Mouse (Mus musculus) ZHBTc4 (cell line): ENCODE measurements around the gene Rai14.

Experiments used
- DNase-seq: peaks from one replicate; pipeline ENCODE4 v3.0.0-alpha.2; 2011; ENCODE audit warnings: low read depth, low spot score

Gene Rai14

DNA sequence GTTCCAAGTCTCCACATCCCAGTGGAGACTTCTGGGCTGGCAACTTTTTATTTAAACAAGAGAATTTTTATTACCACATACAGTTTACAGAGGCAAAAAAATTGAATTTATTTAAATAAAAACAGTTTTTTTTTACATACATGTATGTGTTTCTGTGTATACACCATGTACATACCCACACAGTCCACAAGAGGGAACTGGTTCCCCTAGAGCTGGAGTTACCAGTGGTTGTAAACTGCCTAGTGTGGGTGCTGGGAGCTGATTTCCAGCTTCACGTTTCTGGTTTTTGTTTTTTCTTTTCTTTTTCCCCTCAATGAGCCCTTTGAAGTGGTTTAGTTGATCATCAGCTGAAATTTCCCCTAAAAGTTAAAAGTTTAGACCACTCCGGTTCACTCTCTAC, 96.1 kb downstream of the Rai14 start:
- DNase-seq: no peak

GRCm38 (mm10) chr15:10616001-10616400, 98.4 kb downstream of the Rai14 start:
- no peak for DNase-seq

- DNase-seq: no peak
These were observed 103.4 kb downstream of the Rai14 start for GRCm38 (mm10) chr15:10611040-10611439.

- DNase-seq: no peak
These were observed 105.3 kb downstream of the Rai14 start for GRCm38 (mm10) chr15:10609107-10609506.

DNA sequence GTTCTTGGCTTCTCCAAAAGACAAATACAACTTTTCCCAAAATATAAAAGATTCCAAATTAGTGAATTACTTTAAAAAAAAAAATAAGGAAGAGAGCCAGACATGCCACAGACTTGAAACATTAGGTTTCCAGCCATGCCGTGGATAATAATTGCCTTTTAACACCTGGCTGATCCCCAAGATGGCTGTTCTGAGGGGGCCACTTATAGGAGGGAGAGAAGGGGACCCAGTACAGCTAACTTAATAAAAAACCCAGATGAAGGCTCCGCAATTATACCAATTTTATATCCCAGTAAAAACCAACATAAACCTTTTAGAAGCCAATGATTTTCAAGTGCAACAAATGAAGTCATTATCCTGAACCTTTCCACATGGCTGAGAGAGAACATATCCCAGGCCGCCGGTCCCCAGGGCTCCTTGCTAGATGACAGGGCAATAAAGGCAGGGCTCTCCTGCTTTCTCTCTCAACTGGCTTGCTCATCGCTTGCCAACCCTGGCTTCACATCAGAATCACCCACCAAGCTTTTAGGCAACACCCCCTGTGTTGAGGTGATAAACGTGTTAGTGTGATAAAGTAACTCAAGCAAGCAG, 105.8 kb downstream of the Rai14 start:
- no peak for DNase-seq

DNA sequence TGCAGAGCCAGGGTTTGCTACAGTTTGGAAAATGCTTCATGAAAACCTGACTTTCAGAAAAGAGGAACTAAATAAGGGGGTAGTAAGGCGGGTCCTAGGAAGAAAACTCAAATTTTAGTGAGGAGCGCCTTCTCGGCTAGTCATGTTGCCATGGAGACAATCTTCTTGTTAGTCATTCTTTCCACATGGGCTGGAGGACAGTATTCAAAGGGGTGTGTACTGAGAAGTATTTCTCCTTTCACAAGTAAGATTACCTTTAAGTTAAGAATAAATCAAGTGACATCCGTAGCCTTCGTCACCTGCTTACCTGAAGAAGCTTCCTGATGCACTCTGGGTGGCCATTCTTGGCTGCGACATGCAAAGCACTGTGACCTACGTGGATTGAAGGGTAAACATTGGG, 115.0 kb downstream of the Rai14 start:
- DNase-seq: no peak

- peak; percentile 83 for DNase-seq
These were observed 115.9 kb downstream of the Rai14 start for GRCm38 (mm10) chr15:10598259-10599225.

DNA sequence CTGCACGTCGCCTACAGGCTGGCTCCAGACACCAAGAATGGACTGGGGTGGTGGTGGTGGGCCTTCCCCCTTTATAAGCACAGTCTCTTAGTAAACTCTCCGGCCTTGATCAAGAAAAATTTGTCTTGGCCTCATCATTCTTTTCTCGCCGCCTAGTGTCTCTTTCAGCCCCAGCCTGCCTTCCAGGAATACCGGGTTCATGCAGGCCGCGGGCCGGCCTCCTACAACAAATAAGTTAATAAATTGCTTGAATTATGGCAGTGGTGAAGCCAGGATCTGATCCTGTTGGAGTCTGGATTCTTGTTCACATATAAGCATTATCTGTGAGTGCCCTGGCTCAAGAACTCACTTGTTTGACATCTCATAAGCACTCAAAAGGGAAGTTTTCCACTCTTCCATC, 117.6 kb downstream of the Rai14 start:
- no peak for DNase-seq

- DNase-seq: no peak
These were observed 119.0 kb downstream of the Rai14 start for GRCm38 (mm10) chr15:10595408-10595807.

DNA sequence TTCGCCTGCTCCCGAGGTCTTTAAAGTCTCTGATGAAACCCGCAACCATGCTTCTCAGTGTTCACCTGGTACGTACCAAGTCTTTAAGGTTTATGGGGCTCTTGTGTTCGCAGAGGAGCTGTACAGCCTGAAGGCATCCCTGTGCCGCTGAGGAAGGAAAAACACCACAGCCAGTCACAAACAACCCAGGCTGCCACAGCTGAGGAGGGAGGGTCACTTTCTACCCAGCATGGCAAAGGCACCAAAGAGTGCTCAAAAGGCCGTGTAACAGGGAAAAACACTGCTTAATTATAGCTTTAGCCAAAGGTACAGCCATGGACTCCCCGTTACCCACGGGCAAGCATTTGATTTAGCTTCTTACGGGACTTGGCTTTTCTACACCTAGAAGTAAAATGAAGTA, 119.5 kb downstream of the Rai14 start:
- DNase-seq: no peak

GRCm38 (mm10) chr15:10593094-10593493, 121.3 kb downstream of the Rai14 start:
- no peak for DNase-seq

DNA sequence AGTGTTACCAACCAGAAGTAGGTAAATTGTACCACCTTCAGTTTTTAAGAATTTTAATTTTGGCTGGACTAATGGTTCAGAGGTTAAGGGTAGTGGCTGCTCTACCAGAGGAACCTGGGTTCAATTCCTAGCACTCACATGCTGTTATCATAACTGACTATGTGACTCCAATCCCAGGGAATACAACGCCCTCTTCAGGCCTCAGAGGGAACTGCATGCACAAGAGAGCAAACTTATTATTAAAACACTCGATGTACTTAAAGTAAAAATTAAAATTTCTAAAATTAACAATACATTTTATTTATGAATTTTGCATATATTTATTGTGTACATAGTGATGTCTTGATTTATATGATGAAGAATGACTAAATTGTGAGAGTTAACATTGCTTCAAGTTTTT, 127.9 kb downstream of the Rai14 start:
- no peak for DNase-seq

DNA sequence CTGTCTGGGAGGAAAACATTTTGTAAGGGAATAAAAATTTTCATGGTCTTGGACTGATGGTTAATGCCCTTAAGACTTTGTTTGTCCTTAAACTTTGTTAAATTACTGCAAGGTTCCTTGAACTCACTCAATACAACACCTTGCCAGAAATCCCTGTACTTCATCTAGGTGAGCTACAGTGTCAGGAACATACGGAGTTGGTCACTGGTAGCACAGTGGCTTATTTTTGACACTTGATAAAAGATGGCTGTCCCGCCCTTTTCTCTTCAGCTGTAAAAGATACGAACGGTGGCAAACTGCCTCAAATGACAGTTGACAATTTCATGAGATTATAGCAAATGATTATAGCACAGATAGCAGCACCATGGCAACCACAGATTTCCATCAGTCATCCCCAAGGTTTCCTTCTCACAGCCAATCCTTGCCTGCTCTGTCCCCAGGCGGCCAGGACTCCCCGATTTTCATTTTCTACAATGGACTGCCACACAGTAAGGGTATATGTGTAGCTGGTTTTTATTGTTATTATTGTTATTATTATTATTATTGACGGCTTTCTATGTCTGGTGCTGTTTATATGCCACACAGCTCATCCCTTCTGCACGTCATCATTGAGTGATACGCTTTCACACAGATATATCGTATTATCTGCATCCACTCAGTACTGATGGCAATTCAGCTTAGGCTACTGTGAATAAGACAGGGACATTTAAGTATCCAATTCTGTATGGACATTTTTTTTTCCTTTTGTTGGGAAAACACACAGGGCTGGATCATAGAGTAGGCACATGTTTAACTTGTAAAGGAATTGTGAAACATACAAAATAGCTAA, 129.9 kb downstream of the Rai14 start:
- no peak for DNase-seq

GRCm38 (mm10) chr15:10583408-10583807, 131.0 kb downstream of the Rai14 start:
- DNase-seq: peak; percentile 88

GRCm38 (mm10) chr15:10579159-10579558, 135.3 kb downstream of the Rai14 start:
- DNase-seq: no peak

DNA sequence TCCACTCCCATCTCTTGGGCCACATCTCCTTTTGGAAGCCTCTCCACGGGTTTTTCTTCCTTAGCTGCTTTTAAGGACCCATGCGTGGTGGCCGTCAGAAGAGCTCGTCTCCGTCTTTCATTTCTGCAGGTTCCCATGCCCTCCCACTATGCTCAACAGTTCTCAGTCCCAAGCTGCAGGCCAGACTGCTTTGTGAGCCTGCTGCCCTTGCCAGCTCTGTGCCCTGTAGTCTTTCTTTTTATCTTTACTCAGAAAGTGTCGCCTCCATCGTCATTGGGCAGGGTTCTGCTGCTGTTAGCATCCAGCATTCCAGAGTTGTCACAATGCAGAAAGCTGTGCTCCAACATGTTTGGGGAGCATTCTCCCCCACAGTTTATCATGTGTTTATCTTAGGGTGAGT, 147.9 kb downstream of the Rai14 start:
- no peak for DNase-seq

DNA sequence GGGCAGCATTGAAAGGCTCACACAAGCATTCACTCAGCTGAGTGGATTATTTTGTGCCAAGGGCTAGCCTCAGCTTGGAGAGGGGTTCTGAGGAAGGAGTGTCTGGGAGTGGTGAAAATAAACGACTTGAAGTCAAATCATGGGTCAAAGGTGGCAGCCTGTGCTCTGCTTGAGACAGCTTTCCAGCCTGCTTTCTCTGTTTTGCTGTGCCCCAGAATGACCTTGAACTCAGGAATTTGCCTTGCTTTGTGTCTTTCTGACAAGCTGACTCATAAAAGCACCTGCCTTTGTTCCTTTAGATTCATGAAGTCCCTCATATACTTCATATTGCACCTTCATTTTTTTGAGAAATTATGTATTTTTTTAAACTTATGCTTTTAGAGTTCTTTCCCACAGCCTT, 150.2 kb downstream of the Rai14 start:
- peak; percentile 59 for DNase-seq

DNA sequence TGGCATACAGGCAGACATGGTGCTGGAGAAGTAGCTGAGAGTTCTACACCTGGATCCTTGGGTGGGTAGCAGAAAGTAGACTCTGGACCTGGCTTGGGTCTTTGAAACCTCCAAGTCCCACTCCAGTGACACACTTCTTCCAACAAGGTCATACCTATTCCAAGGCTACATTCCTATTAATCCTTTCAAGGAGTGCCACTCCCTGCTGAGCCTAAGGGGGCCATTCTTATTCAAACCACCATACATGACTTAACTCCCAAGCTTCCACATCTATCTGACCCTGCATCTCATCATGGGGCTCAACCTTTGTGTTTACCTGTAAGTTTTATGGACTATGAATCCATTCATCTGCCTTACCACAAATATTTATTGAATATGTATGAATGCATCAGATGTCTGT, 152.1 kb downstream of the Rai14 start:
- DNase-seq: peak; percentile 71

DNA sequence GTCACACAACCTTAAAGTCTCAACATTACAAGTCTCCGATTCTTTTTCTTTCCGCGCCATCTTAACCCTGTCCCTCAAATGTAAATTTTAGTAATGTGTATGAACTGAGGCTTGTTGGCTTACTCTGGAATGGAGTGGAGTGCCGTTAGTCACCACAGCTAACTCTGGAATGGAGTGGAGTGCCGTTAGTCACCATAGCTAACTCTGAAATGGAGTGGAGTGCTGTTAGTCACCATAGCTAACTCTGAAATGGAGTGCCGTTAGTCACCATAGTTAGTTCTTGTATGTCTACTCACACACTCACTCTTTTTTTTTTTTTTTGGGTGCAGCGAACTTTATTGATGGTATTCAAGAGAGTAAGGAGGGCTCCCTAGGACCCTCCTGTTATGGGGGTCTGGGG, 154.4 kb downstream of the Rai14 start:
- no peak for DNase-seq

GRCm38 (mm10) chr15:10558465-10558864, 156.0 kb downstream of the Rai14 start, which contains the start of gene Ttc23l:
Gene Ttc23l, minus strand, starts transcription at chr15:10558668.
- peak; percentile 40 for DNase-seq

DNA sequence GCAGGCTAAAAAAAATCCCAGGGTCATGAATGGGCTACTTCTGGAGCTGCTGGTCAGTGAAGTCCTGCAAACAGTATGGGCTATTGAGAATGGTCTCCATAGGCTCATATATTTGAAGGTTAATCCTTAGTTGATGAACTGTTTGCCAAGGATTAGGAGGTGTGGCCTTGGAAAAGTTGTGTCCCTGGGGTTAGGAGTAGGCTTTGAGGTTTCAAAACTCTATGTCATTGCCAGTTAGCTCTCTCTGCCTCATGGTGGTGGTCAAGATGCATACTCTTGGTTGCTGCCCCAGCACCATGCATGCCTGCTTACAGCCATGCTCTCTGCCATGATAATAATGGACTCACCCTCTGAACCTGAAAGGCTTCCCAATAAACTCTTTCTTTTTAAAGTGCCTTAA, 160.1 kb downstream of the Rai14 start:
- no peak for DNase-seq
